Mouse (Mus musculus) forebrain, embryonic 13.5 days (tissue): ENCODE results near the gene Strn. TPM values are rescaled to one million over a fixed set of nuclear protein-coding genes. Genes with fewer than 3 reads are reported as not detected.

Experiments used
- ATAC-seq: fragments of 200-750 bp; cut with Nextera tagmentation; 2 replicates; pipeline ENCODE4 v1.8.0; 2017
- H3K27ac ChIP-seq: fragments of 300-500 bp; sonication (generic); 2 replicates; pipeline ENCODE4 v1.5.1; 2015; ENCODE audit warnings: inconsistent platforms, mild to moderate bottlenecking, moderate library complexity
- H3K27me3 ChIP-seq: fragments of 300-500 bp; sonication (generic); 2 replicates; pipeline ENCODE4 v1.6.1; 2015; ENCODE audit warnings: mild to moderate bottlenecking, inconsistent platforms
- H3K36me3 ChIP-seq: fragments of 300-500 bp; sonication (generic); 2 replicates; pipeline ENCODE4 v1.6.1; 2015; ENCODE audit warnings: mild to moderate bottlenecking, inconsistent platforms; ENCODE audit not compliant: poor library complexity, severe bottlenecking
- H3K4me1 ChIP-seq: fragments of 300-500 bp; sonication (generic); 2 replicates; pipeline ENCODE4 v1.6.1; 2015; ENCODE audit warnings: inconsistent platforms
- H3K4me2 ChIP-seq: fragments of 300-500 bp; sonication (generic); 2 replicates; pipeline ENCODE4 v1.6.1; 2015; ENCODE audit warnings: inconsistent platforms, mild to moderate bottlenecking, moderate library complexity
- H3K4me3 ChIP-seq: fragments of 300-500 bp; sonication (generic); 2 replicates; pipeline ENCODE4 v1.5.1; 2015; ENCODE audit warnings: mild to moderate bottlenecking, inconsistent platforms
- H3K9ac ChIP-seq: fragments of 300-500 bp; sonication (generic); 2 replicates; pipeline ENCODE4 v1.6.1; 2015; ENCODE audit warnings: mild to moderate bottlenecking, inconsistent platforms
- H3K9me3 ChIP-seq: fragments of 300-500 bp; sonication (generic); replicated peaks from 2 replicates; pipeline ENCODE4 v1.6.1; 2016; ENCODE audit warnings: inconsistent platforms
- WGBS: fragments of 180-500 bp; shearing (Covaris S2); methylation state at CpG from one replicate; pipeline ENCODE4 v1.1.7; 2015; 5-methylcytosine and 5-hydroxymethylcytosine counted together
- polyA plus RNA-seq: library from polyadenylated mRNA; unstranded; fragments of >200 nt; fragmentation: Nextera tagmentation; extraction: Ambion mirVana; gene quantifications from 2 replicates; pipeline ENCODE4 v1.2.1, GENCODE M21; 2015

The Strn gene
- polyA plus RNA-seq, 1 experiment from 2014 or later, result 4.5 TPM

- Histone ChIP-seq H3K4me3 (no peak overlapping the region), H3K4me2 (no peak overlapping the region), H3K27me3 (no peaks in the 10 kb centered on the region), H3K27ac (no peak overlapping the region), H3K4me1 (peaks cover 20% of the 10 kb centered on the region), H3K9ac (no peak overlapping the region), H3K36me3 (no peaks in the 10 kb centered on the region), H3K9me3 (no peaks in the 10 kb centered on the region)
- ATAC-seq, result no peak
- WGBS, result 49% methylated on average over 2 of the region's 2 CpGs
Measured at GRCm38 (mm10) chr17:78737771-78738170, 775 bp upstream of the Strn start.

- ATAC-seq, result peak; percentile 99
- WGBS, result under 1% methylated on average over 53 of the region's 60 CpGs
- Histone ChIP-seq H3K4me1 (peaks cover 29% of the 10 kb centered on the region), H3K36me3 (0 out of 2 replicates have a peak, but pooled peaks cover 4% of the 10 kb centered on the region), H3K9ac (peak overlapping the region; percentile 90), H3K27ac (peak overlapping the region; percentile 76), H3K9me3 (no peaks in the 10 kb centered on the region), H3K27me3 (no peaks in the 10 kb centered on the region), H3K4me3 (peak overlapping the region; percentile 92), H3K4me2 (peak overlapping the region; percentile 86)
Measured at GRCm38 (mm10) chr17:78736473-78736988, 465 bp downstream of the Strn start.

GRCm38 (mm10) chr17:78735731-78736472 lies 1.1 kb downstream of the Strn start:
- H3K9me3 ChIP-seq, result no peaks in the 10 kb centered on the region
- H3K36me3 ChIP-seq, result 0 out of 2 replicates have a peak, but pooled peaks cover 4% of the 10 kb centered on the region
- H3K4me3 ChIP-seq, result peak overlapping the region; percentile 92
- 1% methylated on average over 25 of the region's 39 CpGs for WGBS
- H3K4me1 ChIP-seq, result peaks cover 29% of the 10 kb centered on the region
- peak overlapping the region; percentile 90 for H3K9ac ChIP-seq
- ATAC-seq, result no peak; the same call in 1 of the 2 replicates
- peak overlapping the region; percentile 76 for H3K27ac ChIP-seq
- peak overlapping the region; percentile 86 for H3K4me2 ChIP-seq
- no peaks in the 10 kb centered on the region for H3K27me3 ChIP-seq

- peaks cover 29% of the 10 kb centered on the region for H3K4me1 ChIP-seq
- H3K4me2 ChIP-seq, result peak overlapping the region; percentile 86
- no peak overlapping the region for H3K9ac ChIP-seq
- H3K27me3 ChIP-seq, result no peaks in the 10 kb centered on the region
- H3K36me3 ChIP-seq, result 0 out of 2 replicates have a peak, but pooled peaks cover 4% of the 10 kb centered on the region
- no peak overlapping the region for H3K27ac ChIP-seq
- WGBS, result 76% methylated on average over 10 of the region's 10 CpGs
- ATAC-seq, result no peak
- H3K9me3 ChIP-seq, result no peaks in the 10 kb centered on the region
- H3K4me3 ChIP-seq, result peak overlapping the region; percentile 92
Measured at GRCm38 (mm10) chr17:78734806-78735205, 2.2 kb downstream of the Strn start.

- 47% methylated on average over 1 of the region's 1 CpGs for WGBS
- no peaks in the 10 kb centered on the region for H3K27me3 ChIP-seq
- H3K4me1 ChIP-seq, result peaks cover 25% of the 10 kb centered on the region
- no peaks in the 10 kb centered on the region for H3K9me3 ChIP-seq
- no peak overlapping the region for H3K27ac ChIP-seq
- H3K4me3 ChIP-seq, result no peak overlapping the region
- ATAC-seq, result no peak
- H3K36me3 ChIP-seq, result 0 out of 2 replicates have a peak, but pooled peaks cover 4% of the 10 kb centered on the region
- H3K4me2 ChIP-seq, result no peak overlapping the region
- no peak overlapping the region for H3K9ac ChIP-seq
Measured at GRCm38 (mm10) chr17:78732056-78732455, 4.9 kb downstream of the Strn start.

GRCm38 (mm10) chr17:78726746-78727449 lies 10.1 kb downstream of the Strn start:
- Histone ChIP-seq H3K9ac (no peak overlapping the region), H3K36me3 (no peaks in the 10 kb centered on the region), H3K4me3 (no peak overlapping the region), H3K4me2 (no peak overlapping the region), H3K27me3 (no peaks in the 10 kb centered on the region), H3K4me1 (peaks cover 1% of the 10 kb centered on the region; the same call in 1 of the 2 replicates), H3K9me3 (no peaks in the 10 kb centered on the region), H3K27ac (no peak overlapping the region)
- 84% methylated on average over 14 of the region's 14 CpGs for WGBS
- ATAC-seq, result no peak

- Histone ChIP-seq H3K4me3 (no peak overlapping the region), H3K9me3 (no peaks in the 10 kb centered on the region), H3K9ac (no peak overlapping the region), H3K36me3 (no peaks in the 10 kb centered on the region), H3K4me2 (no peak overlapping the region), H3K27me3 (no peaks in the 10 kb centered on the region), H3K4me1 (no peaks in the 10 kb centered on the region), H3K27ac (no peak overlapping the region)
- WGBS, result 78% methylated on average over 6 of the region's 6 CpGs
- ATAC-seq, result no peak
Measured at GRCm38 (mm10) chr17:78724461-78725055, 12.4 kb downstream of the Strn start.

- Histone ChIP-seq H3K27ac (no peak overlapping the region), H3K4me1 (no peaks in the 10 kb centered on the region), H3K9ac (no peak overlapping the region), H3K4me2 (no peak overlapping the region), H3K36me3 (peaks cover 6% of the 10 kb centered on the region; the same call in 1 of the 2 replicates), H3K9me3 (0 out of 2 replicates have a peak, but pooled peaks cover 5% of the 10 kb centered on the region), H3K4me3 (no peak overlapping the region), H3K27me3 (no peaks in the 10 kb centered on the region)
- WGBS, result 94% methylated on average over 7 of the region's 7 CpGs
- no peak for ATAC-seq
Measured at GRCm38 (mm10) chr17:78721690-78722089, 15.3 kb downstream of the Strn start.

- H3K27ac ChIP-seq, result no peak overlapping the region
- H3K9ac ChIP-seq, result no peak overlapping the region
- no peaks in the 10 kb centered on the region for H3K27me3 ChIP-seq
- peaks cover 6% of the 10 kb centered on the region; the same call in 1 of the 2 replicates for H3K36me3 ChIP-seq
- no peaks in the 10 kb centered on the region for H3K4me1 ChIP-seq
- H3K4me3 ChIP-seq, result no peak overlapping the region
- no peak for ATAC-seq
- H3K4me2 ChIP-seq, result no peak overlapping the region
- 95% methylated on average over 13 of the region's 13 CpGs for WGBS
- H3K9me3 ChIP-seq, result 0 out of 2 replicates have a peak, but pooled peaks cover 5% of the 10 kb centered on the region
Measured at GRCm38 (mm10) chr17:78719086-78719485, 17.9 kb downstream of the Strn start.

- H3K4me2 ChIP-seq, result no peak overlapping the region
- H3K36me3 ChIP-seq, result peaks cover 5% of the 10 kb centered on the region; the same call in 1 of the 2 replicates
- no peaks in the 10 kb centered on the region for H3K27me3 ChIP-seq
- no peak overlapping the region for H3K4me3 ChIP-seq
- no peaks in the 10 kb centered on the region for H3K4me1 ChIP-seq
- 75% methylated on average over 2 of the region's 2 CpGs for WGBS
- H3K9me3 ChIP-seq, result 0 out of 2 replicates have a peak, but pooled peaks cover 3% of the 10 kb centered on the region
- H3K9ac ChIP-seq, result no peak overlapping the region
- ATAC-seq, result no peak
- no peak overlapping the region for H3K27ac ChIP-seq
Measured at GRCm38 (mm10) chr17:78710258-78710657, 26.7 kb downstream of the Strn start.

- Histone ChIP-seq H3K9ac (no peak overlapping the region), H3K27ac (no peak overlapping the region), H3K36me3 (peaks cover 5% of the 10 kb centered on the region; the same call in 1 of the 2 replicates), H3K27me3 (no peaks in the 10 kb centered on the region), H3K4me2 (no peak overlapping the region), H3K4me3 (no peak overlapping the region), H3K9me3 (0 out of 2 replicates have a peak, but pooled peaks cover 3% of the 10 kb centered on the region), H3K4me1 (no peaks in the 10 kb centered on the region)
- no peak for ATAC-seq
- WGBS, result 95% methylated on average over 7 of the region's 7 CpGs
Measured at GRCm38 (mm10) chr17:78708422-78708821, 28.6 kb downstream of the Strn start.
